Mouse (Mus musculus) thymus, adult 2 months (tissue): ENCODE measurements around the gene Sorcs3.

Source experiments
- CTCF ChIP-seq: fragments of 200-500 bp; IDR thresholded peaks from 2 replicates; pipeline ENCODE4 v1.5.1; 2012; ENCODE audit warnings: mild to moderate bottlenecking, control low read depth, low read length, moderate library complexity, borderline replicate concordance; ENCODE audit not compliant: control insufficient read depth, poor library complexity, insufficient read depth; ENCODE audit errors: extremely low read depth
- POLR2A ChIP-seq: fragments of 200-500 bp; IDR thresholded peaks from 2 replicates; pipeline ENCODE4 v1.6.1; 2012; ENCODE audit warnings: mild to moderate bottlenecking, low read length, control low read depth, moderate library complexity; ENCODE audit not compliant: control insufficient read depth, poor library complexity, insufficient read depth; ENCODE audit errors: extremely low read depth

DNA sequence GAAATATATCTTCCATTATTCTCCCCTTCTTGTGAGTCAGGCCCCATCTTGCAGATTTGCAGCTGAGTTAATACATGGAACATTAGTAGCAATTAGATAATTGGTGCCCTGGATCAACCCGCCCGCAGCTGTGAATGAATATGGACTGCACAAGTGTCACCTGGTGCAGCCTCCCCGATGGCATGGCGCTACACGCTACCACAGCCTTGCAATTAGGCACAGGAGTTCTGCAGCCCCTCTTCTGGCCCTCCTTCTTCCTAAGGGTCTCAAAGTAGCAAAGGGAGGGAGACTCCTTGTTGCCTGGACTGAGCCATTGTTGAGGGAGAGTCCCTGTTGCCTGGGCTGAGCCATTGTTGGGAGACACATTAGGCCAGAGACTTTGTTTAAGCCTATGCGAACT is 76.4 kb downstream of the Sorcs3 start:
- TF ChIP-seq CTCF: no peak
- no peak for TF ChIP-seq POLR2A
